Mouse (Mus musculus): ENCODE data around the gene Col23a1. TPM values are rescaled to one million over a fixed set of nuclear protein-coding genes. Genes with fewer than 3 reads are reported as not detected.

The Col23a1 gene
- 0.78 to 1.0 TPM (median 0.82 TPM) in 4 replicates for total RNA-seq (2023)

GRCm38 (mm10) chr11:51289564-51290041, at the start of gene Col23a1:
Gene Col23a1, plus strand, starts transcription at chr11:51289920.

GRCm38 (mm10) chr11:51261680-51262219, 28.0 kb upstream of the Col23a1 start, which contains the start of gene Clk4:
Gene Clk4, plus strand, starts transcription at chr11:51261730.

GRCm38 (mm10) chr11:51262342-51263285, 27.1 kb upstream of the Col23a1 start, which contains the start of gene BC049762:
Gene BC049762, minus strand, starts transcription at chr11:51263046.

GRCm38 (mm10) chr11:51584431-51585248, 294.9 kb downstream of the Col23a1 start, which contains the start of gene Phykpl:
Gene Phykpl, plus strand, starts transcription at chr11:51584757.

DNA sequence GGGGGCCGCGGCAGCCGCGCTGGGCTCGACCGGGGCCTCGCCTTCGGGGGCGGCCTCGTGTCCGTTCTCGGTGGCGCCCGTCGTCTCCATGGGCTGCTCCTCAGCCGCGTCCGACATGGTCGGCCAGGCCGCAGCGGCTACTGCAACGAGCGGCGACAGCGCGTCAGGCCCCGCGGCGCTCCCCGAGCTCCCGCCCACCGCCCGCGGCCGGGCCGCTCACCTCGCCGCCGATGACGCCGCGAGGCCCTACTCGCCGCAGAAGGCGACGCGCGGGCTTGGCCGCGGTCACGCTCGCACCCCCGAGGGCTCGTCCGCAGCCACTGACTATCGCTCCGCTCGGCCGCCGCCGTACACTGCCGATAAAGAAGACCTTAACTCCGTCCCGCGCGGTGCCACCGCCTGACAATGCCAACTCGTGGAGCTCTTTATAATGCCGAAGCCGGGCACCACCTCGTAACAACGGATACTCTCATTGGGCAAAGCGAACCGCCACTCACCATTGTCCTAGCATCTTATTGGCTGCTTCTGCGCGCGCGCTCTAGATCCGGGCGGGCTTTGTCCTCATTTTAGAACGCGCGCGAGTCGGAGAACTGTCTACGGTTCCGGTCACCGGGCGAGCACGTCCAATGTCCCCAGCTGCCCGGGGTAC, 316.9 kb downstream of the Col23a1 start, which contains the start of gene Hnrnpab:
Hnrnpab (minus strand) TSS at position 401 of the 649 bp plus-strand sequence.

GRCm38 (mm10) chr11:51619409-51620060, 329.8 kb downstream of the Col23a1 start, which contains the start of gene Nhp2:
Gene Nhp2, plus strand, starts transcription at chr11:51619735.

Other genes starting within 250 kb of the Col23a1 start
- gene Olfr1375, start 241.8 kb upstream of the Col23a1 start, total RNA-seq (2023): not detected in 4 replicates
- gene Zfp354a, start 230.7 kb upstream of the Col23a1 start, total RNA-seq (2023): not detected in 4 replicates
- not detected in 4 replicates for gene Gm12569, start 69.4 kb upstream of the Col23a1 start, total RNA-seq (2023)
- gene Clk4, start 28.2 kb upstream of the Col23a1 start, total RNA-seq (2023): 320 to 353 TPM (median 329 TPM) in 4 replicates
- not detected in 4 replicates for gene BC049762, start 26.9 kb upstream of the Col23a1 start, total RNA-seq (2023)